Mouse (Mus musculus): ENCODE data around the gene 4430402I18Rik. TPM values are rescaled to one million over a fixed set of nuclear protein-coding genes. Genes with fewer than 3 reads are reported as not detected.
"Not testable (repeated sequence)": the region's sequence is repeated elsewhere in the genome, so short reads cannot be mapped to it uniquely, and the experiment has no call there.

Gene 4430402I18Rik
- polyA plus RNA-seq, 1 experiment, result 1.5 TPM

- 96% methylated on average over 11 of the region's 11 CpGs for WGBS
- peaks cover 36% of the 10 kb centered on the region for H3K36me3 ChIP-seq (ENCODE audit: control insufficient read depth, insufficient read depth, low read length)
- no peak for DNase-seq
Observed at GRCm38 (mm10) chr19:29009046-29009445, 41.4 kb upstream of the 4430402I18Rik start.

DNA sequence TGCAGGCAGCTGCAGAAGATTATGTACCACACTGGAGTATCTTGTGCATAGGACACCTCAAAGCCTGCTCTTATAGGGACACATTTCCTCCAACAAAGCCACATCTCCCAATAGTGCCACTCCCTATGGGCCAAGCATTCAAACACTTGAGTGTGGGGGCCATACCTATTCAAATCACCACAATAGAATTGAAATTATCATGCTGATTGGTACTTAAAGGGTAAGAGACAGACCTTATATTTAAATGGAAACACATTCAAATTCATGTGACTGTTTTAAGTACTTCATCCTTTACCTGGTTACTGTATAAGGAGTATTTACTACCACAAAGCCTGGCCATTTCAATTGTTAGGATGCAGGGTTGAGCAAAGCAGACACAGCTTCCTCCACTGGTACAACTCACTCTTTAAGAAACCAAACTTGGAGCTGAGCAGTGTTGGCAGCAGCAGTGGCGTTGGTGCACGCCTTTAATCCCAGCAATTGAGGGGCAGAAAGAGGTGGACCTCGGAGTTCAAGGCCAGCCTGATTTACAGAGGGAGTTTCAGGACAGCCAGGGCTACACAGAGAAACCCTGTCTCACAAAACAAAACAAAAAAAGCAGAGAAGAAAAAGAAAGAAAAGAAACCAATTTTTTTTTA is 40.6 kb upstream of the 4430402I18Rik start:
- Histone ChIP-seq H3K4me3 (ENCODE audit: control insufficient read depth, insufficient read depth, low read length) (no peak overlapping the region), H3K27me3 (ENCODE audit: control insufficient read depth, insufficient read depth, low read length) (no peaks in the 10 kb centered on the region), H3K27ac (ENCODE audit: control insufficient read depth, insufficient read depth, low read length) (no peak overlapping the region), H3K36me3 (ENCODE audit: control insufficient read depth, insufficient read depth, low read length) (peaks cover 31% of the 10 kb centered on the region), H3K4me1 (replicated peaks; ENCODE audit: control insufficient read depth, insufficient read depth, low read length) (no peaks in the 10 kb centered on the region)
- no peak for DNase-seq
- WGBS, result 97% methylated on average over 3 of the region's 3 CpGs
- TF ChIP-seq CTCF (IDR thresholded peaks at IDR 0.05; ENCODE audit: borderline replicate concordance, control insufficient read depth, extremely low read depth, insufficient read depth, low read length, poor library complexity) (no peak), POLR2A (IDR thresholded peaks at IDR 0.05; ENCODE audit: control insufficient read depth, extremely low read depth, insufficient read depth, low read length, poor library complexity) (no peak)

More at GRCm38 (mm10) chr19:29009046-29009445, 41.4 kb upstream of the 4430402I18Rik start:
- no peak overlapping the region for H3K4me3 ChIP-seq (ENCODE audit: control insufficient read depth, insufficient read depth, low read length)
- H3K27ac ChIP-seq (ENCODE audit: control insufficient read depth, insufficient read depth, low read length), result no peak overlapping the region
- no peaks in the 10 kb centered on the region for H3K4me1 ChIP-seq (replicated peaks; ENCODE audit: control insufficient read depth, insufficient read depth, low read length)
- TF ChIP-seq CTCF (IDR thresholded peaks at IDR 0.05; ENCODE audit: borderline replicate concordance, control insufficient read depth, extremely low read depth, insufficient read depth, low read length, poor library complexity) (no peak), POLR2A (IDR thresholded peaks at IDR 0.05; ENCODE audit: control insufficient read depth, extremely low read depth, insufficient read depth, low read length, poor library complexity) (no peak)
- no peaks in the 10 kb centered on the region for H3K27me3 ChIP-seq (ENCODE audit: control insufficient read depth, insufficient read depth, low read length)

GRCm38 (mm10) chr19:29000321-29000720 is 32.7 kb upstream of the 4430402I18Rik start:
- not testable (repeated sequence) for DNase-seq; H3K4me3 ChIP-seq (ENCODE audit: control insufficient read depth, insufficient read depth, low read length); H3K27ac ChIP-seq (ENCODE audit: control insufficient read depth, insufficient read depth, low read length); H3K4me1 ChIP-seq (replicated peaks; ENCODE audit: control insufficient read depth, insufficient read depth, low read length); H3K27me3 ChIP-seq (ENCODE audit: control insufficient read depth, insufficient read depth, low read length)
- WGBS, result 98% methylated on average over 16 of the region's 16 CpGs
- peaks cover 35% of the 10 kb centered on the region for H3K36me3 ChIP-seq (ENCODE audit: control insufficient read depth, insufficient read depth, low read length)

GRCm38 (mm10) chr19:28997976-28998630 is 30.5 kb upstream of the 4430402I18Rik start:
- peaks cover 5% of the 10 kb centered on the region for H3K4me1 ChIP-seq (replicated peaks; ENCODE audit: control insufficient read depth, insufficient read depth, low read length)
- no peak overlapping the region for H3K27ac ChIP-seq (ENCODE audit: control insufficient read depth, insufficient read depth, low read length)
- no peak for DNase-seq
- no peak overlapping the region for H3K4me3 ChIP-seq (ENCODE audit: control insufficient read depth, insufficient read depth, low read length)
- peaks cover 43% of the 10 kb centered on the region for H3K36me3 ChIP-seq (ENCODE audit: control insufficient read depth, insufficient read depth, low read length)
- 97% methylated on average over 4 of the region's 4 CpGs for WGBS
- TF ChIP-seq POLR2A (IDR thresholded peaks at IDR 0.05; ENCODE audit: control insufficient read depth, extremely low read depth, insufficient read depth, low read length, poor library complexity) (no peak), CTCF (IDR thresholded peaks at IDR 0.05; ENCODE audit: borderline replicate concordance, control insufficient read depth, extremely low read depth, insufficient read depth, low read length, poor library complexity) (no peak)
- no peaks in the 10 kb centered on the region for H3K27me3 ChIP-seq (ENCODE audit: control insufficient read depth, insufficient read depth, low read length)

GRCm38 (mm10) chr19:28995366-28995765 is 27.8 kb upstream of the 4430402I18Rik start:
- whole genome bisulfite sequencing, result 37% methylated on average over 5 of the region's 5 CpGs
- peaks cover 7% of the 10 kb centered on the region for H3K4me1 ChIP-seq (replicated peaks; ENCODE audit: control insufficient read depth, insufficient read depth, low read length)
- no peak for TF ChIP-seq POLR2A (IDR thresholded peaks at IDR 0.05; ENCODE audit: control insufficient read depth, extremely low read depth, insufficient read depth, low read length, poor library complexity)
- TF ChIP-seq CTCF (IDR thresholded peaks at IDR 0.05; ENCODE audit: borderline replicate concordance, control insufficient read depth, extremely low read depth, insufficient read depth, low read length, poor library complexity), result no peak
- H3K27ac ChIP-seq (ENCODE audit: control insufficient read depth, insufficient read depth, low read length), result no peak overlapping the region
- peaks cover 31% of the 10 kb centered on the region for H3K36me3 ChIP-seq (ENCODE audit: control insufficient read depth, insufficient read depth, low read length)
- no peaks in the 10 kb centered on the region for H3K27me3 ChIP-seq (ENCODE audit: control insufficient read depth, insufficient read depth, low read length)
- H3K4me3 ChIP-seq (ENCODE audit: control insufficient read depth, insufficient read depth, low read length), result no peak overlapping the region
- no peak for DNase-seq

DNA sequence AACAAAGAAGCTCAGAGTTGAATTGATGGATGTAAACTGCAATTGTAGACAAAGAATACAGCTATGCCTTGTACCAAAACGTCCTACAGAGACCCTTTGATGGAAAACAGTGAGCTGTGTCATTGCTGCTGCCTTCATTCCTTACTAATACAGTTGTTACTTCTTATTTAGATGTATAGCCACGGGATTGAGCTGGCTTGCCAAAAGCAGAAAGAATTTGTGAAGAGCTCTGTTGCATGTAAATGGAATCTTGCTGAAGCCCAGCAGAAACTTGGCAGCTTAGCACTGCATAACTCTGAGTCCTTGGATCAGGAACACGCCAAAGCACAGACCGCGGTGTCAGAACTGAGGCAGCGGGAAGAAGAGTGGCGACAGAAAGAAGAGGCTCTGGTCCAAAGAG is 27.3 kb upstream of the 4430402I18Rik start:
- WGBS, result 90% methylated on average over 7 of the region's 7 CpGs
- TF ChIP-seq POLR2A (IDR thresholded peaks at IDR 0.05; ENCODE audit: control insufficient read depth, extremely low read depth, insufficient read depth, low read length, poor library complexity) (no peak), CTCF (IDR thresholded peaks at IDR 0.05; ENCODE audit: borderline replicate concordance, control insufficient read depth, extremely low read depth, insufficient read depth, low read length, poor library complexity) (no peak)

More for the DNA sequence above, 27.3 kb upstream of the 4430402I18Rik start:
- no peak overlapping the region for H3K27ac ChIP-seq (ENCODE audit: control insufficient read depth, insufficient read depth, low read length)
- no peak overlapping the region for H3K4me3 ChIP-seq (ENCODE audit: control insufficient read depth, insufficient read depth, low read length)
- H3K36me3 ChIP-seq (ENCODE audit: control insufficient read depth, insufficient read depth, low read length), result peaks cover 27% of the 10 kb centered on the region
- H3K4me1 ChIP-seq (replicated peaks; ENCODE audit: control insufficient read depth, insufficient read depth, low read length), result peaks cover 7% of the 10 kb centered on the region
- H3K27me3 ChIP-seq (ENCODE audit: control insufficient read depth, insufficient read depth, low read length), result no peaks in the 10 kb centered on the region
- DNase-seq, result no peak

All from thymus, adult 2 months (tissue).